8 mouse cellular contexts compared by ENCODE assay signal in genomic region chr15:25414747-25415119, GRCm38 (mm10). TPM values are rescaled to one million over a fixed set of nuclear protein-coding genes. Genes with fewer than 3 reads are reported as not detected.
DNase-seq lines count a peak whose midpoint lies in the region.

No protein-coding gene starts in this region.

- no peaks in the 10 kb centered on the region for H3K36me3 ChIP-seq in megakaryocyte, embryonic 14.5 days (replicated peaks; ENCODE audit: low read length)

- peaks cover 41% of the 10 kb centered on the region for H3K27me3 ChIP-seq in megakaryocyte, embryonic 14.5 days (replicated peaks)

- H3K9me3 ChIP-seq in megakaryocyte, embryonic 14.5 days, result no peaks in the 10 kb centered on the region

- peak; percentile 67 for DNase-seq in WW6 (ENCODE audit: low read depth, low spot score)
- peak; percentile 88 to 93 for DNase-seq in cerebellum, postnatal 4 days (ENCODE audit: low spot score in 2 of 2)
- DNase-seq in gastrocnemius, postnatal 10 days, result peak; percentile 86
- DNase-seq in induced T-regulatory cell, adult 2 months (ENCODE audit: low read depth), result peak; percentile 79
- DNase-seq in left cerebral cortex, adult 9 months (ENCODE audit: low spot score in 2 of 2), result peak; percentile 48 to 94
- DNase-seq in right cerebral cortex, postnatal 10 days (ENCODE audit: low spot score in 2 of 2), result peak; percentile 93 to 95
- peak; percentile 88 for DNase-seq in urinary bladder, postnatal 14 days (ENCODE audit: low spot score)

- H3K4me3 ChIP-seq in megakaryocyte, embryonic 14.5 days (replicated peaks), result peak overlapping the region; percentile 91

- peaks cover 40% of the 10 kb centered on the region for H3K4me1 ChIP-seq in megakaryocyte, embryonic 14.5 days

RNA-seq across cellular contexts. Expression of gene Basp1, which starts 1.2 kb away (rescaled TPM):
- 10 to 100 TPM; 17.4 to 20.5 TPM for total RNA-seq in gastrocnemius, postnatal 10 days (2021)
- polyA plus RNA-seq in megakaryocyte, embryonic 14.5 days (2012; ENCODE audit: insufficient read depth, low replicate concordance), result 25.1 and 45.9 TPM in 2 replicates

Comparison
In these comparisons a context has a peak if more than half of its experiments do, and no peak if none do; other contexts are left out.
1. Peak in every context shown above with its lines: DNase-seq and H3K4me3 ChIP-seq.